Comparison of ENCODE assay signal across 27 mouse cellular contexts in genomic region chr14:79434068-79434467, GRCm38 (mm10). TPM values are rescaled to one million over a fixed set of nuclear protein-coding genes. Genes with fewer than 3 reads are reported as not detected.
"Had no signal": no experiment of that assay in that cellular context is flagged by ENCODE, and none has a peak within 500 bp of the region (broad histone marks: within the 10 kb centered on the region; RNA-seq: fewer than 3 reads in every experiment).

No protein-coding gene starts in this region.

- H3K9ac ChIP-seq: embryonic facial prominence, embryonic 12.5 days; embryonic facial prominence, embryonic 13.5 days; embryonic facial prominence, embryonic 15.5 days; forebrain, embryonic 12.5 days; forebrain, embryonic 13.5 days; forebrain, embryonic 15.5 days; forebrain, postnatal 0 days had no signal

- H3K4me2 ChIP-seq: embryonic facial prominence, embryonic 12.5 days; embryonic facial prominence, embryonic 13.5 days; embryonic facial prominence, embryonic 15.5 days; forebrain, embryonic 12.5 days; forebrain, embryonic 13.5 days; forebrain, embryonic 15.5 days had no signal

- H3K27ac ChIP-seq: embryonic facial prominence, embryonic 10.5 days; embryonic facial prominence, embryonic 12.5 days; embryonic facial prominence, embryonic 13.5 days; embryonic facial prominence, embryonic 15.5 days; forebrain, embryonic 10.5 days; forebrain, embryonic 12.5 days; forebrain, embryonic 13.5 days; forebrain, embryonic 15.5 days; gastrocnemius, adult 2 months; heart, adult 2 months; heart, embryonic 10.5 days had no signal

- H3K4me3 ChIP-seq: embryonic facial prominence, embryonic 10.5 days; embryonic facial prominence, embryonic 12.5 days; embryonic facial prominence, embryonic 13.5 days; embryonic facial prominence, embryonic 15.5 days; erythroblast, embryonic 14.5 days; forebrain, embryonic 10.5 days; forebrain, embryonic 12.5 days; forebrain, embryonic 13.5 days; forebrain, embryonic 15.5 days; gastrocnemius, adult 2 months; heart, adult 2 months; heart, embryonic 10.5 days had no signal

- H3K36me3 ChIP-seq: embryonic facial prominence, embryonic 12.5 days; embryonic facial prominence, embryonic 15.5 days; forebrain, embryonic 12.5 days; forebrain, embryonic 15.5 days; heart, embryonic 10.5 days had no signal

- DNase-seq: cerebellum, adult 9-10 months; cerebellum, adult 9-11 months; cerebellum, postnatal 10 days; cerebellum, postnatal 14 days; cerebellum, postnatal 25 days; cerebellum, postnatal 36 days; embryo, embryonic 11 days; forebrain, postnatal 0 days; gastrocnemius, adult 2 months; gastrocnemius, postnatal 10 days; gastrocnemius, postnatal 14 days; gastrocnemius, postnatal 25 days; gastrocnemius, postnatal 36 days; heart, adult 18-20 months; heart, adult 2 months had no signal

- H3K9me3 ChIP-seq: embryonic facial prominence, embryonic 12.5 days; embryonic facial prominence, embryonic 13.5 days; embryonic facial prominence, embryonic 15.5 days; forebrain, embryonic 12.5 days; forebrain, embryonic 13.5 days; forebrain, embryonic 15.5 days; heart, embryonic 10.5 days had no signal

- ATAC-seq: forebrain, embryonic 13.5 days; forebrain, embryonic 15.5 days; forebrain, embryonic 16.5 days; forebrain, postnatal 0 days had no signal

- H3K27me3 ChIP-seq: embryonic facial prominence, embryonic 12.5 days; embryonic facial prominence, embryonic 13.5 days; embryonic facial prominence, embryonic 15.5 days; forebrain, embryonic 12.5 days; forebrain, embryonic 13.5 days; forebrain, embryonic 15.5 days had no signal

- H3K4me1 ChIP-seq: embryonic facial prominence, embryonic 10.5 days; embryonic facial prominence, embryonic 12.5 days; embryonic facial prominence, embryonic 13.5 days; embryonic facial prominence, embryonic 15.5 days; forebrain, embryonic 10.5 days; forebrain, embryonic 12.5 days; forebrain, embryonic 13.5 days; forebrain, embryonic 15.5 days; heart, embryonic 10.5 days had no signal

RNA-seq across cellular contexts. Expression of gene Kbtbd6, which starts 17.6 kb away (rescaled TPM):
- total RNA-seq: gastrocnemius, adult 8-10 months; gastrocnemius, postnatal 25 days had no signal

RNA-seq across cellular contexts. Expression of gene Mtrf1, which starts 36.5 kb away (rescaled TPM):
- polyA plus RNA-seq: erythroblast, embryonic 14.5 days had no signal
